Mouse (Mus musculus) midbrain, embryonic 13.5 days (tissue): Measurements from ENCODE around the gene Efna2. TPM values are rescaled to one million over a fixed set of nuclear protein-coding genes. Genes with fewer than 3 reads are reported as not detected.
A peak's percentile ranks its signal among the peaks of the same experiment; 100 is the strongest.

Source experiments
- ATAC-seq: fragments of 200-750 bp; cut with Nextera tagmentation; 2 replicates; pipeline ENCODE4 v1.8.0; 2017; ENCODE audit warnings: mild to moderate bottlenecking, moderate TSS enrichment, moderate library complexity
- H3K27ac ChIP-seq: fragments of 300-500 bp; sonication (generic); 2 replicates; pipeline ENCODE4 v1.5.1; 2015; ENCODE audit warnings: inconsistent platforms, mild to moderate bottlenecking, moderate library complexity
- H3K27me3 ChIP-seq: fragments of 300-500 bp; sonication (generic); 2 replicates; pipeline ENCODE4 v1.6.1; 2015; ENCODE audit warnings: mild to moderate bottlenecking, inconsistent platforms
- H3K36me3 ChIP-seq: fragments of 300-500 bp; sonication (generic); 2 replicates; pipeline ENCODE4 v1.6.1; 2015; ENCODE audit warnings: mild to moderate bottlenecking, inconsistent platforms
- H3K4me1 ChIP-seq: fragments of 300-500 bp; sonication (generic); replicated peaks from 2 replicates; pipeline ENCODE4 v1.6.1; 2015; ENCODE audit warnings: inconsistent platforms
- H3K4me2 ChIP-seq: fragments of 300-500 bp; sonication (generic); replicated peaks from 2 replicates; pipeline ENCODE4 v1.6.1; 2015; ENCODE audit warnings: moderate library complexity, mild to moderate bottlenecking, inconsistent platforms
- H3K4me3 ChIP-seq: fragments of 300-500 bp; sonication (generic); replicated peaks from 2 replicates; pipeline ENCODE4 v1.5.1; 2015; ENCODE audit warnings: mild to moderate bottlenecking, inconsistent platforms
- H3K9ac ChIP-seq: fragments of 300-500 bp; sonication (generic); replicated peaks from 2 replicates; pipeline ENCODE4 v1.6.1; 2015; ENCODE audit warnings: mild to moderate bottlenecking, inconsistent platforms
- H3K9me3 ChIP-seq: fragments of 300-500 bp; sonication (generic); 2 replicates; pipeline ENCODE4 v1.6.1; 2016; ENCODE audit warnings: mild to moderate bottlenecking, inconsistent platforms
- WGBS: fragments of 180-500 bp; shearing (Covaris S2); methylation state at CpG from one replicate; pipeline ENCODE4 v1.1.7; 2015; 5-methylcytosine and 5-hydroxymethylcytosine counted together
- polyA plus RNA-seq: library from polyadenylated mRNA; unstranded; fragments of >200 nt; fragmentation: Nextera tagmentation; extraction: Ambion mirVana; gene quantifications from 2 replicates; pipeline ENCODE4 v1.2.1, GENCODE M21; 2015

The Efna2 gene
- 34.5 and 41.3 TPM in 2 replicates for polyA plus RNA-seq

DNA sequence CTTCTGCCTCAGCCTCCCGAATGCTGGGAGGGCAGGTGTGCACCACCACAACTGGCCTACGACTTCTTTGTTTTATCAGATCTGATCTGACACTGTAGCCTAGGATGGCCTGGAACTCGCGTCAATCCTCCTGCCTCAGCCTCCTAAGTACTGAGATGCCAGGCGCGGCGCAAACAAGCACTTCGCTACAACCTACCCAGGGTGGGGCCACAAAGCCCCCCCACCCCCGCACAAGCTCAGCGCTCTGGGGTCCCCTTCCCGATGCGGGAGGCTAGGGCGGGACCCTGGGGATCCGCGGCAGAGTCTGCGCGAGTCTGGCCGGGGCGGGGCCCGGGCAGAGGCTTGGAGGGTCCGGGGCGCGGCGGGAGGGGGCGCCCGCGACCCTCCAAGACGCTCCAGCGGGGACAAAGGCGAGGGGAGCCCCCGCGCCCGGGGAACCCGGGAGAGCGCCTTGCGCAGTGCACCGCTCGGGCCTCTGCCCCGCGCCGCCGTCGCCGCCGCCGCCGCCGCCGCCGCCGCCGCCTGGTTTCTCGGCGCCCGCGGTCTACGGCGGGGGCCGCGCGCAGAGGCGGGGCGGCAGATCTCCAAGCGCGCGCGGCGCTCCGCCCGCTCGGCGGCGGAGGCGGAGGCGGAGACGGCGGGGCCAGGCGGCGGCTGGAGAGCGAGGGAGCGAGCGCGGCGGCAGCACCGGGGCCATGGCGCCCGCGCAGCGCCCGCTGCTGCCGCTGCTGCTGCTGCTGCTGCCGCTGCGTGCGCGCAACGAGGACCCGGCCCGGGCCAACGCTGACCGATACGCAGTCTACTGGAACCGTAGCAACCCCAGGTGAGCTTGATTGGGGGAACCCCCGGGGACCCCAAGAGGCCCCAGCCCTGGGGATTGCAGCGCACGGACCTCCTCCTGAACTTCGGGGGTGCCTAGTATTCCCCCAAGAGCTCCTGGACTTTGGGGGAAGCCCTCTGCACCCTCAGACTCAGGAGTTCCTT is at the start of gene Efna2:
Efna2 (plus strand) TSS at position 415 of the 984 bp plus-strand sequence.
- Histone ChIP-seq H3K9ac (peak within 1 kb of the TSS; percentile 99), H3K4me2 (peak within 1 kb of the TSS; percentile 97), H3K4me3 (peak within 1 kb of the TSS; percentile 90), H3K9me3 (no peaks in the 10 kb centered on the region), H3K36me3 (peaks cover 14% of the 10 kb centered on the region), H3K27me3 (no peaks in the 10 kb centered on the region), H3K4me1 (peaks cover 75% of the 10 kb centered on the region), H3K27ac (peak within 1 kb of the TSS; percentile 91)
- ATAC-seq: peak; percentile 79
- WGBS: 2% methylated on average over 69 of the region's 106 CpGs

DNA sequence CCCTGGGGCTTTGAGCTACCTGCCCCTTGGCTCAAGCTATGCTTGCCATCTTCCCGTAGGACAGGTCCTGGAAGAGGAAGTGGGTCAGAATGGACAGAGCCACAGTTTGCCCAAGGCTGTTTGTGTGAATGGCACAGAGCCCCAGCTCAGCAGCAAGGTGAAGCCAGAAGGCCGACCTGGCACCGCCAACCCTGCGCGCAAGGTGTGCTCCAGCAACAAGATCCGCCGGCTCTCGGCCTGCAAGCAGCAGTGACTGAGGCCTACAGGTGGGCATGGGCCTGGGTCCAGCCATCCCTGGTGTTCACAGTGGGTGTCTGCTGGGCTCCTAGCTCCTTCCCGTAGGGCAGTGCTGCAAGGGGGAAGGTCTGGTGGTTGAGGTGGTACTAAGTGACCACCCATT is 49.4 kb upstream of the Efna2 start:
- Histone ChIP-seq H3K9ac (no peak overlapping the region), H3K9me3 (no peaks in the 10 kb centered on the region), H3K4me2 (no peak overlapping the region), H3K27ac (no peak overlapping the region), H3K4me3 (no peak overlapping the region), H3K4me1 (peaks cover 24% of the 10 kb centered on the region), H3K27me3 (peaks cover 4% of the 10 kb centered on the region; the same call in 1 of the 2 replicates), H3K36me3 (peaks cover 100% of the 10 kb centered on the region)
- 97% methylated on average over 7 of the region's 9 CpGs for WGBS
- ATAC-seq: no peak

DNA sequence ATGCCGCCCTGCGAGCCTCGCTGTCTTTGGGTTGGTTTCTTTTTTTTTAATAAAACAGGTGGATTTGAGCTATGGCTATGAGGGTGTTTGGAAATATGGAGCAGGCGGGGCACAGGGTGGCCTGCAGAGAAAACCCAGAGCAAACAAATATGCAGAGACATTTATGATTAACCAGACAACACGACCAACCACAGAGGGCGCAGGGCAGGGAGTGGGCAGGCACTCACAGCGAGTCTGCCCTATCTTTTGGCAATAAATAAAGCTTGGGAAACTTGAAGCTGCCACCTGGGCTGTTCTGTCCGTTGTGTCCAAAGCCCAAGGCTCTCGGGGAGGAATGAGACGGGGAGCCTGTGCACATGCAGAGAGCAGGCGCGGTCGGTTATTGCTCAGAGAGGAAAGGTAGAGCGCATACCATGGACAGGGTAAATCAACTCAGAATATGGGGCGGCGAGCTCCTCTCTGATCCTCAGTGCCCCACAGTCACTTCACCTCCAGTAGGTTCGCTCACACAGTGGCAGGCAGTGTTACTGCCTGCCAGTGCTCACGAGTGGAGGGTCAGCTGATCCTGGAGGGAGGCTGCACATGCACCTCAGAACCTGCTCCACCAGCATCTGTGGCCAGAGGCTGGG is 48.8 kb upstream of the Efna2 start:
- H3K36me3 ChIP-seq: peaks cover 100% of the 10 kb centered on the region

DNA sequence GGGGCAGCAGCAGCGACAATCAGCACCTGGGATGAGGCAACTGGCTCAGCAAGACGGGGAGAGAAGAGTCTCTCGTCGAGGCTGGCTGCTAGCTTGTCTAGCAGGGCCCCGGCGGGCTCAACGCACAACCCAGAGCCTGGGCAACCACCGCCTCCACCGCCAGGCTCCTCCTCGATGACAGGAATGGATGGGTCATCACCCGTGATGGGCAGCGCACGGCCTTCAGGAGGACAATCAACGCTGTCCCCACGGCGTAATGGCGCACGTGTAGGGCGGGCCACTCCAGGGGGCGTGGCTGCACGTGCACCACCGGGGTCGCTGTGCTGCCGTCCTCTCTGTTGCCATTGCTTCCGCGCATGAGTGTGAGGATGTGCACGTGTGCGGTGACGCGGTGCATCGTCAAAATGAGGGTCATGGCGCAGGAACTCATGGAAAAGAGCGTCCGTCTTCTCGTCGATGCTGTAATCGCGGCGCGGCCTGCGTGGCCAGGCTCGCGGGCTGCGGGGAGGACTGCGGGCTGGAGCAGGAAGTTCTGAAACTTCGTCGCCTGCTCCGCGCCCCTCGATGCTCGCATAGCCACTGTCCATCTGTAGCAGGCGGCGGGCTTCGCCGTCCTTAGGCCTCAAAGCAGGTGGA is 47.8 kb upstream of the Efna2 start:
- H3K9me3 ChIP-seq: no peaks in the 10 kb centered on the region
- peak overlapping the region; percentile 53; the same call in 1 of the 2 replicates for H3K9ac ChIP-seq
- peak overlapping the region; percentile 14; the same call in 1 of the 2 replicates for H3K4me3 ChIP-seq
- peak; percentile 41 for ATAC-seq
- H3K27me3 ChIP-seq: peaks cover 18% of the 10 kb centered on the region
- H3K27ac ChIP-seq: no peak overlapping the region; the same call in 1 of the 2 replicates
- H3K4me1 ChIP-seq: peaks cover 28% of the 10 kb centered on the region
- H3K36me3 ChIP-seq: peaks cover 100% of the 10 kb centered on the region
- peak overlapping the region; percentile 29 for H3K4me2 ChIP-seq
- WGBS: 16% methylated on average over 55 of the region's 55 CpGs

More for the DNA sequence above, 48.8 kb upstream of the Efna2 start:
- H3K4me3 ChIP-seq: no peak overlapping the region
- ATAC-seq: 0 out of 2 replicates have a peak, but pooled peaks have one; percentile 7
- WGBS: 87% methylated on average over 18 of the region's 18 CpGs
- no peak overlapping the region for H3K27ac ChIP-seq
- H3K4me1 ChIP-seq: peaks cover 24% of the 10 kb centered on the region
- H3K9ac ChIP-seq: no peak overlapping the region
- peaks cover 9% of the 10 kb centered on the region for H3K27me3 ChIP-seq
- H3K4me2 ChIP-seq: no peak overlapping the region
- no peaks in the 10 kb centered on the region for H3K9me3 ChIP-seq

DNA sequence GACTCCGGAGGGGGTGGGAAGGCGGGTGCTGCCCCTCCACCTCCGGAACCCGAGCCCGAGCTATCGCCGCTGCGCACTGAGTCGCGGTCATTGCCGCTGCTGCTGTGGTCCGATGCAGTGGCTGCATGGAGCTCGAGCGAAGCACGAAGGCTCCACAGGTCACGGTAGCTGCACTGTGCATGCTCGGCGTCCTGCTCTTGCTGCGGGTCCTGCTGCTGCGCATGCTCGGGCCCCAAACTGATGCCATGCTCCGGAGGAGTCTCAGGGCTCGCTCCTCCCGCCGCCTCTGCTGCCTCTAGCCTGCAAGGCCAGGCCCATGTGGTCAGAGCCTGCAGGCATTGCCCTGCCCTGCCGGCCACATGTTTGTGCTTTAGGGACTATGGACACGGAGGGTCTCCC is 47.3 kb upstream of the Efna2 start:
- Histone ChIP-seq H3K36me3 (peaks cover 95% of the 10 kb centered on the region), H3K9ac (peak overlapping the region; percentile 53; the same call in 1 of the 2 replicates), H3K9me3 (no peaks in the 10 kb centered on the region), H3K4me1 (peaks cover 33% of the 10 kb centered on the region), H3K27ac (no peak overlapping the region; the same call in 1 of the 2 replicates), H3K4me2 (peak overlapping the region; percentile 29), H3K27me3 (peaks cover 23% of the 10 kb centered on the region), H3K4me3 (peak overlapping the region; percentile 14; the same call in 1 of the 2 replicates)
- WGBS: 26% methylated on average over 27 of the region's 27 CpGs
- ATAC-seq: no peak

DNA sequence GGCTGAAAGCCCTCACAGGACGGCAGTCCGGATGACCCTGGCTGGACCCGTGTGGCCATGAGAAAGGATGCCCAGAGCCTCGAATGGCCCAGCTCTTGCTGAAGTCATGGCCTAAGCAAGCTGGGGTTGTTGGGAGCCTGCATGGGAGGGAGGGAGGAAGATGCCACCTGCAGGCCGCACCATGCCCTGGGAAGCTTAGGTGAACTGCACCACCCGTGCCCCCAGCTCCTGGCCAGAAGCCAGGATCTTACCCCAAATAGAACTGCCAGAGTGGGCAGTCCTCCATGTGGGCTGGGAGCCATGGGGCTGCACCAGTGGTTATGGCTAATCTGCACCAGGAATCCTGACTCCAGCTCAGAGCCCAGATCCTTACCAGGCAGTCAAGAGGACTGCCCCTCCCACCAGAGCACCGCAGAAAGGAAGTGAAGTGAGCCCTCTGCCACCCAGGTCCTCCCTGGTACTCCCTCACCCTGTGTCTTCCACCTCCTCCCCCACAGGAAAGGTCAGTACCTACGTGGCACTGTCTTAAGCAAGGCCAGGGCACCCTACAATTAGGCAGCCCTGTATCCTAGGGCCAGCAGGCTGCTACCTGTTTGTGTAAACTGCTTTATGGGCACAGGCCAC is 45.9 kb upstream of the Efna2 start:
- ATAC-seq: no peak
- H3K27me3 ChIP-seq: peaks cover 24% of the 10 kb centered on the region
- WGBS: 74% methylated on average over 8 of the region's 8 CpGs
- no peak overlapping the region for H3K27ac ChIP-seq
- H3K4me2 ChIP-seq: no peak overlapping the region
- H3K9me3 ChIP-seq: no peaks in the 10 kb centered on the region
- no peak overlapping the region for H3K4me3 ChIP-seq
- no peak overlapping the region for H3K9ac ChIP-seq
- H3K36me3 ChIP-seq: peaks cover 81% of the 10 kb centered on the region
- H3K4me1 ChIP-seq: peaks cover 47% of the 10 kb centered on the region

DNA sequence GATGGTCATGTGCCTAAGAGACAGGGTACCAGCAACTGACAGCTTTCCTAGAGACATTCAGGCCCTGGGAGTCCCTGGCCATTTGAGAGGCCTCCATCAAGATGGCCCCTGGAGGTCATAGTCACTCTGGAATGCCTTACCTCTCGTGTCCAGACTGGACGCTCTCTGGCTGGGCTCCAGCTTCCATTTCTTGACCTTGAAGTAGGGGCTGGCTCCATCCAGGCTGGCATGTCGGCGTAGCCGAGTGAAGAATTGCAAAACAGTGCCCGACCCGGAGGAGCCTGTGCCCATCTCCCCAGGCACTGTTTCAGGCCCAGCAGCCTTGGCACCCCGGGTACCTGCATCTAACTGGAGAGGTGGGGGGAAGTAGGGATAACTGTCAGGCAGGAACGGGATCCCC is 44.9 kb upstream of the Efna2 start:
- Histone ChIP-seq H3K9ac (no peak overlapping the region), H3K4me3 (no peak overlapping the region), H3K36me3 (peaks cover 70% of the 10 kb centered on the region), H3K4me1 (peaks cover 54% of the 10 kb centered on the region), H3K27me3 (peaks cover 24% of the 10 kb centered on the region), H3K27ac (no peak overlapping the region), H3K9me3 (no peaks in the 10 kb centered on the region), H3K4me2 (no peak overlapping the region)
- 89% methylated on average over 9 of the region's 9 CpGs for WGBS
- no peak for ATAC-seq

DNA sequence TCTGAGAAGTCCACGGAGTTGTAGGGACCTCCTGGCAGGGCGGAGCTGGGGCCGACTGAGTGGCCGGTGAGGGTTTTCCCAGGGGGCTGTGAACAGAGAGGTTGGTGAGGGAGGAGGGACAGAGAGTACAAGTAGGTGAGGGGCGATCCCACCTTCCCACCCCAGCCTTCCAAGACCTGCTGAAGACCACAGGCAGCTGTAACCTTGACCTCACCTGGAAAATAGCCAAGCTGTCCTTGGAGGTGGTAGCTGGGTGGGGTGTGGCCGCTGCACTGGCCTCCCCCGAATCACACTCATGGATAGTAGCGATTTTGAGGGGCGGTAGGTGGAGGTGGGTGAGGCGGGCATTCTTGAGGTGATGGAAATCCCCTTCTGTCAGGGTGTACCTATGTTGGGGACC is 44.1 kb upstream of the Efna2 start:
- 90% methylated on average over 10 of the region's 10 CpGs for WGBS
- no peak overlapping the region for H3K27ac ChIP-seq
- H3K27me3 ChIP-seq: peaks cover 24% of the 10 kb centered on the region
- no peak overlapping the region for H3K4me3 ChIP-seq
- H3K4me1 ChIP-seq: peaks cover 57% of the 10 kb centered on the region
- ATAC-seq: no peak
- no peak overlapping the region for H3K4me2 ChIP-seq
- H3K36me3 ChIP-seq: peaks cover 63% of the 10 kb centered on the region
- H3K9ac ChIP-seq: no peak overlapping the region
- H3K9me3 ChIP-seq: no peaks in the 10 kb centered on the region

DNA sequence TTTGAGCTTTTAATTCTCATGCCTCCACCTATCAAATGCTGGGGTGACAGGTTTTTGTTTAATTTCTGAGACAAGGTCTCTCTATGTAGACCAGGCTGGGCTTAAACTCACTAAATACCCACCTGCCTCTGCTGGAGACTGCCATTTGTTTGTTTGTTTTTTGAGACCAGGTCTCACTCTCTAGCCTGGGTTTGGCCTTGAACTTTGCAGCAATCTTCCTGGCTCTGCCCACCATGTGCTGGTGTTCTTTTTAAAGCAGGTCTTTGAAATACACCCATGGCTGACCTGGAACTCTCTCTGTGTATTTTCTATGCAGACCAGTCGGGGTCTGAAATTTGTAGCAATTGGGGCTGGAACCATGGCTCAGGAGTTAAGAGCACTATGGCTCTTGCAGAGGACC is 43.6 kb upstream of the Efna2 start:
- Histone ChIP-seq H3K9me3 (no peaks in the 10 kb centered on the region), H3K4me2 (no peak overlapping the region), H3K4me1 (peaks cover 59% of the 10 kb centered on the region), H3K27ac (no peak overlapping the region), H3K36me3 (peaks cover 58% of the 10 kb centered on the region), H3K9ac (no peak overlapping the region), H3K4me3 (no peak overlapping the region), H3K27me3 (peaks cover 24% of the 10 kb centered on the region)
- ATAC-seq: no peak
- WGBS: 95% methylated on average over 1 of the region's 1 CpGs

DNA sequence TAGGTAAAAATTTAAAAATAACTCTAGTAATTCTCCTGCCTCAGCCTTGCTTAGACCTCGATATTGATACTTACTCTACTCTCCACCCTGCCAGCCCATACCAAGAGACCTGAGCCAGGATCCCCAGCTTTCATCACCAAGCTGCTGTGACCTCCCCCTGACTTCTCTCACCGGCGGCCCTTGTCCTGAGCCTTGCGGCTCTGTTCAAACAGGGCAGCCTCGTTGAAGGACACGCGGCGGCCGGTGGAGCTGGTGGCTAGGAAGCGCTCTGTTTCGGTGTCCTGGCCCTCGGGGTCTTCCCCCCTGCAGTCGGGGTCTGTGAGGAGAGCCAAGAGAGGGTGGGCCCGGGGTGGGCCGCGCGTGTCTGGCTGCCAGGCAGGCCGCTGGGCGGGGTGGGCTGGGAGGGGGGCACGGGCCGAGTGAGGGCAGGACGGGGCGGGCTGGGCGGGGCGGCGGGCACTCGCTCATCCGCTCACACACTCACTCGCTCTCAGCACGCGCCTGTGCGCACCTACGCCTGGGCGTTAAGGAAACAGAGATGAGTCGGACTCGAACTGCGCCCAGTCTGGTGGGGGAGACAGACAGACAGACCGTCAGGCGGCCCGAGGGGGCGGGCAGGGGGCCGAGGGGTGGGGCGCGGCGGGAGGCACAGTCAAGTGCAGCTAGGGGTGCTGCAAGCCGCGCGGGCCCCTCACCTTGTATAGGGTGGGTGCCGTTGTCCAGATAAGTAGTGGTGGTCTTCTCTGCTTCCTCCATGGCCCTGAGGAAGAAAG is 42.9 kb upstream of the Efna2 start:
- Histone ChIP-seq H3K36me3 (peaks cover 51% of the 10 kb centered on the region), H3K27ac (peak overlapping the region; percentile 95; the same call in 1 of the 2 replicates)
- 13% methylated on average over 49 of the region's 49 CpGs for WGBS

More for the DNA sequence above, 42.9 kb upstream of the Efna2 start:
- ATAC-seq: no peak
- Histone ChIP-seq H3K9ac (peak overlapping the region; percentile 98), H3K4me3 (peak overlapping the region; percentile 83), H3K4me1 (peaks cover 60% of the 10 kb centered on the region), H3K9me3 (no peaks in the 10 kb centered on the region), H3K4me2 (peak overlapping the region; percentile 90), H3K27me3 (peaks cover 21% of the 10 kb centered on the region)
